Comparison of ENCODE assay signal across 14 mouse cellular contexts in the genomic region with DNA sequence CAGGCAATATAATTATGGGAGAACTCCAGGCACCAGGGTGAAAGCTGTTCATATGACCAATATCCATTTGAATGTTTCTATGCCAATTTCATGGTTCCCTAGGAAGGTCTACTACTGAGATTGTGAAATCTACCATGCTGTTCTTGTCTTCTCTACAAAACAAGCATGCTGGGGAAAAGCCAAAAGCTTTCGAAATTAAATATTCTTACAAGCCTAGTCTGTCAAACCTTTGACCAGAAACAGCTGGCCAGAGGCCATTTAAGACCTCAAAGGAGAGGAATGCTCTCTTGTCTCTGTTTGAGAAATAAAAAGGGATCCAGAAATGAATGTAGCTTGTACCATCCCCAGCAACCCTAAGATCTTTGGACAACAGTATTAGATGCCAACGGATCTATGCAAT. TPM values are rescaled to one million over a fixed set of nuclear protein-coding genes. Genes with fewer than 3 reads are reported as not detected.
DNase-seq lines count a peak whose midpoint lies in the region; ATAC-seq and TF ChIP-seq lines count a peak whose summit lies in the region.
"Had no signal": no experiment of that assay in that cellular context is flagged by ENCODE, and none has a peak within 500 bp of the region (broad histone marks: within the 10 kb centered on the region; RNA-seq: fewer than 3 reads in every experiment).

No protein-coding gene starts in this region.

- WGBS in midbrain, postnatal 0 days: 83% methylated on average over 2 of the region's 2 CpGs
- WGBS in midbrain, embryonic 15.5 days: 76% methylated on average over 2 of the region's 2 CpGs

- no peak for ATAC-seq in midbrain, postnatal 0 days (ENCODE audit: low FRiP score)
- no peak for ATAC-seq in midbrain, embryonic 15.5 days (replicated peaks)
- ATAC-seq: midbrain, embryonic 13.5 days had no signal

- no peaks in the 10 kb centered on the region for H3K36me3 ChIP-seq in midbrain, postnatal 0 days (ENCODE audit: insufficient read depth, low read length)
- no peaks in the 10 kb centered on the region for H3K36me3 ChIP-seq in midbrain, embryonic 15.5 days (replicated peaks)
- H3K36me3 ChIP-seq: midbrain, embryonic 13.5 days had no signal

- H3K4me1 ChIP-seq in midbrain, postnatal 0 days (ENCODE audit: insufficient read depth, low read length): no peaks in the 10 kb centered on the region
- H3K4me1 ChIP-seq in midbrain, embryonic 15.5 days: no peaks in the 10 kb centered on the region

- no peak overlapping the region for H3K9ac ChIP-seq in midbrain, postnatal 0 days (replicated peaks; ENCODE audit: low read length, poor library complexity, severe bottlenecking)
- H3K9ac ChIP-seq in midbrain, embryonic 15.5 days: no peak overlapping the region
- H3K9ac ChIP-seq: midbrain, embryonic 13.5 days had no signal

- H3K4me3 ChIP-seq in midbrain, postnatal 0 days (ENCODE audit: low read depth, low read length): no peak overlapping the region
- H3K4me3 ChIP-seq in midbrain, embryonic 15.5 days: no peak overlapping the region
- H3K4me3 ChIP-seq in left cerebral cortex, adult 2 months: no peak overlapping the region
- H3K4me3 ChIP-seq: midbrain, embryonic 13.5 days had no signal

- no peak overlapping the region for H3K4me2 ChIP-seq in midbrain, postnatal 0 days (ENCODE audit: low read depth, low read length, poor library complexity, severe bottlenecking)
- H3K4me2 ChIP-seq in midbrain, embryonic 15.5 days: no peak overlapping the region
- H3K4me2 ChIP-seq: midbrain, embryonic 13.5 days had no signal

- no peaks in the 10 kb centered on the region for H3K27me3 ChIP-seq in midbrain, postnatal 0 days (ENCODE audit: insufficient read depth, low read length)
- no peaks in the 10 kb centered on the region for H3K27me3 ChIP-seq in midbrain, embryonic 15.5 days (replicated peaks)
- H3K27me3 ChIP-seq: midbrain, embryonic 13.5 days had no signal

- intact Hi-C loops in left cerebral cortex, adult 2 months (cut with DNase I): no loop called here

- H3K27ac ChIP-seq in midbrain, postnatal 0 days (ENCODE audit: low read depth, low read length): no peak overlapping the region
- no peak overlapping the region for H3K27ac ChIP-seq in midbrain, embryonic 15.5 days
- no peak overlapping the region for H3K27ac ChIP-seq in left cerebral cortex, adult 2 months
- H3K27ac ChIP-seq: midbrain, embryonic 13.5 days had no signal

- H3K9me3 ChIP-seq in midbrain, postnatal 0 days (ENCODE audit: low read length): no peaks in the 10 kb centered on the region
- no peaks in the 10 kb centered on the region for H3K9me3 ChIP-seq in midbrain, embryonic 15.5 days
- H3K9me3 ChIP-seq: midbrain, embryonic 13.5 days had no signal

- TF ChIP-seq CTCF in midbrain, postnatal 0 days (IDR thresholded peaks at IDR 0.05): no peak
- no peak for TF ChIP-seq CTCF in left cerebral cortex, adult 2 months (IDR thresholded peaks at IDR 0.05)

- peak; percentile 37 for DNase-seq in adrenal gland, adult 2 months
- no peak for DNase-seq in adrenal gland, postnatal 4 days (ENCODE audit: low spot score in 2 of 2)
- peak; percentile 17 for DNase-seq in midbrain, postnatal 0 days (ENCODE audit: low spot score)
- DNase-seq in heart, postnatal 4 days: peak; percentile 25
- DNase-seq in lung, postnatal 36 days: peak; percentile 83
- no peak for DNase-seq in embryo, embryonic 9.5 days (ENCODE audit: extremely low spot score)
- no peak for DNase-seq in left cerebral cortex, adult 2 months (ENCODE audit: extremely low spot score in 1 of 2, low spot score in 2 of 2)
- DNase-seq: cerebellum, postnatal 36 days; liver had no signal

RNA-seq across cellular contexts. Expression of a gene that starts 3.8 kb away (rescaled TPM):
- total RNA-seq in adrenal gland, adult 2 months (2021): 10 to 100 TPM in 1 of 2 experiments, 1 to 10 TPM in 1; 5.7 to 10.9 TPM
- polyA plus RNA-seq in adrenal gland, adult 2 months (2012; rRNA removed): 0.48 and 0.52 TPM in 2 replicates
- 1 to 10 TPM; 5.8 to 6.0 TPM for total RNA-seq in adrenal gland, postnatal 4 days (2021)
- 0.55 and 0.76 TPM in 2 replicates for total RNA-seq in midbrain, postnatal 0 days (2014; rRNA removed)
- polyA plus RNA-seq in midbrain, postnatal 0 days (2015; fragmentation: Nextera tagmentation; extraction: Ambion mirVana): 0.26 and 0.27 TPM in 2 replicates
- polyA plus RNA-seq in midbrain, embryonic 15.5 days (2015; fragmentation: Nextera tagmentation; extraction: Ambion mirVana): 0.08 and 0.17 TPM in 2 replicates
- 1 to 10 TPM; 3.7 to 4.0 TPM for total RNA-seq in heart, postnatal 4 days (2021)
- 1 to 10 TPM; 2.6 to 3.2 TPM for total RNA-seq in left cerebral cortex, adult 2 months (2021)
- total RNA-seq: hematopoietic stem cell, adult 5-6 weeks; MEL had no signal
- polyA plus RNA-seq: forebrain, embryonic 11.5 days had no signal

Comparison
In these comparisons a context has a peak if more than half of its experiments do, and no peak if none do; other contexts are left out.
1. DNase-seq: peak in adrenal gland, adult 2 months (single experiment), midbrain, postnatal 0 days (single experiment), heart, postnatal 4 days (single experiment) and lung, postnatal 36 days (single experiment); none in adrenal gland, postnatal 4 days (0 of 2), embryo, embryonic 9.5 days (single experiment) and left cerebral cortex, adult 2 months (0 of 2).